Mouse (Mus musculus): Measurements from ENCODE around the gene Zpr1.
"Not testable (repeated sequence)": the region's sequence is repeated elsewhere in the genome, so short reads cannot be mapped to it uniquely, and the experiment has no call there.

DNA sequence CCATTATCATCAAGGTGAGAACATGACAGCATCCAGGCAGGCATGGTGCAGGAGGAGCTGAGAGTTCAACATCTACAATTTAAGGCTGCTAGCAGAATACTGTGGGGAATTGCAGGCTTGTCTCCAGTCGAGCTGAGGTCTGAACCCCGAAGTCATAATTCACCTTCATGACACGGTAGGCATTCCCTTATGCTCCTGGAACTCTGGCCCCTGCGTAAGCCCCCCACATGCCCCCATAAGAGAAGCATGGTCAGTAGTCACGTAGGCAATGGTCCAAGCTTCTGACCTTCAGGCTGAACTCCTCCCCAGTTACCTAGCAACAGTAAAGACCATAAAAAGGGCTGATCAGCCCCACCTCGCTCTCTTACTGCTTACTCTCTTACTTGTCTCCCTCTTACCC lies 47.0 kb downstream of the Zpr1 start, which contains the start of gene 4931429L15Rik:
- TF ChIP-seq CTCF (IDR thresholded peaks at IDR 0.05; ENCODE audit: extremely low read depth, insufficient read depth, insufficient read length, insufficient replicate concordance); POLR2A (IDR thresholded peaks at IDR 0.05; ENCODE audit: low read depth, low read length): not testable (repeated sequence)

Data from spleen, adult 2 months (tissue).